In the genomic region with DNA sequence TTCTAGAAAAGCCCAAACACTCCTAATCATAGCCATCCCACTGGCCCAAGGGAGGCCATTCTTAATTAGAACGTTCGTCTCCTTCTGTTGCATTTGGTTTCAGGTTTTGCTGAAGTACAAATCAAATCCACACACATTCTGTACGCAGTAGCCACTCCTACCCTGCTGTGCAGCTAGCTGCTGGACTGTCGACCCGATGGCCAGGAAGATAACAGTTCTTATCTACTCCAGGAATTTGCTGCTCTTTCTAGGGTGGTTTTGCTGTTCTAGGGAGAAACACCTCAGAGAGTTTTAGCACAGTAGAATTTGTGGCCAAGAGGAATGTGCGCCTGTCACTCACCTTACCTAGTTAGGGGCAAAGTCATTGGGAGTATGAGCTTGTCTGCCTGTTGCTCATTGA, we compare ENCODE assay signal across 14 mouse cellular contexts. TPM values are rescaled to one million over a fixed set of nuclear protein-coding genes. Genes with fewer than 3 reads are reported as not detected.
"Had no signal": no experiment of that assay in that cellular context is flagged by ENCODE, and none has a peak within 500 bp of the region (broad histone marks: within the 10 kb centered on the region; RNA-seq: fewer than 3 reads in every experiment).

No protein-coding gene starts in this region.

- H3K4me3 ChIP-seq: left cerebral cortex, adult 2 months; limb, embryonic 10.5 days; midbrain, embryonic 12.5 days; neural tube, embryonic 13.5 days had no signal

- ATAC-seq: midbrain, embryonic 16.5 days had no signal

- H3K9ac ChIP-seq: midbrain, embryonic 12.5 days; neural tube, embryonic 13.5 days had no signal

- DNase-seq: kidney, adult 11 months; kidney, adult 9 months; kidney, postnatal 10 days; lung, adult 18-20 months; lung, postnatal 10 days; retina, postnatal 1 day; right cerebral cortex, postnatal 4 days; thymus, postnatal 4 days had no signal

- H3K4me2 ChIP-seq: midbrain, embryonic 12.5 days; neural tube, embryonic 13.5 days had no signal

- H3K9me3 ChIP-seq: limb, embryonic 10.5 days; midbrain, embryonic 12.5 days had no signal

- H3K27ac ChIP-seq: left cerebral cortex, adult 2 months; limb, embryonic 10.5 days; midbrain, embryonic 12.5 days; neural tube, embryonic 13.5 days had no signal

- H3K27me3 ChIP-seq: midbrain, embryonic 12.5 days; neural tube, embryonic 13.5 days had no signal

RNA-seq across cellular contexts. Expression of gene Pacsin3, which starts 31.8 kb away (rescaled TPM):
- total RNA-seq: megakaryocyte-erythroid progenitor cell, adult 5-6 weeks had no signal
